Mouse (Mus musculus) ES-Bruce4 (cell line): Measurements from ENCODE around the gene Gm13691.

Experiments
- CTCF ChIP-seq: IDR thresholded peaks from one replicate; pipeline ENCODE4 v1.8.1; 2011; ENCODE audit warnings: low read depth, low read length
- EP300 ChIP-seq: IDR thresholded peaks from 2 replicates; pipeline ENCODE4 v1.6.1; 2011; ENCODE audit warnings: low read depth, low read length; ENCODE audit not compliant: insufficient read depth

DNA sequence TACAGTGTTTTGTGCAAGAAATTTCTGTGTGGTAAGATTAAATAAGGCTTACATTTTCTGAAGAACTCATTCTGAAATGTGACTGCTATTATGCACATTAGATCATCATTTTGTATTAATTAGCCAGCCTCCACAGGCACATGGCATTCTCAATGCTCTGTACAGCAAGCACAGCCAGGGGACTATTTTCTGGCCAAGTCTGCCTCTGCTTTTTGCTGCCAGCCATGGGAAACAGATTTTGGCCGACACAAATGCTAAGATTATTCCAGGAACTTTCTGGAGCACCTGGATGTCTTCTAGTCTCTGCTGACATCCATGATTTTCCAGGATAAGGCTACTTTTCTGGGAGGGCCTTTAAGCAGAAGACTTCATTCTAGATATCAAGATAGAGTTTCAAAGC is 18.6 kb downstream of the Gm13691 start:
- TF ChIP-seq CTCF (no peak), EP300 (no peak)
